Mouse (Mus musculus) gastrocnemius, postnatal 10 days (tissue): Measurements from ENCODE around the gene Nomo1. TPM values are rescaled to one million over a fixed set of nuclear protein-coding genes. Genes with fewer than 3 reads are reported as not detected.

Experiments
- total RNA-seq, 2 experiments: library from RNA; stranded (reverse); gene quantifications; 2 replicates each; pipeline ENCODE4 v1.2.3; 2021

Gene Nomo1
- total RNA-seq, 2 experiments from 2014 or later = 42.1 to 47.5 TPM

Other genes with a start within 250 kb of the Nomo1 start
- under 1 TPM; 0.52 to 0.80 TPM for gene Lmtk3, start 250.0 kb upstream of the Nomo1 start, total RNA-seq
- not detected for gene Sult2b1, start 249.0 kb upstream of the Nomo1 start, total RNA-seq
- 10 to 100 TPM; 45.3 to 45.4 TPM for gene Cyth2, start 219.1 kb upstream of the Nomo1 start, total RNA-seq
- under 1 TPM; 0.36 to 0.45 TPM for gene Kcnj14, start 208.9 kb upstream of the Nomo1 start, total RNA-seq
- gene Grwd1, start 202.8 kb upstream of the Nomo1 start, total RNA-seq = 10 to 100 TPM; 14.8 to 15.4 TPM
- 10 to 100 TPM; 73.5 to 74.7 TPM for gene Kdelr1, start 160.9 kb upstream of the Nomo1 start, total RNA-seq
- gene Grin2d, start 155.3 kb upstream of the Nomo1 start, total RNA-seq = 1 to 10 TPM in 1 of 2 experiments, under 1 TPM in 1; 0.80 to 1.2 TPM
- under 1 TPM in 1 of 2 experiments, not detected in 1; 0.35 TPM for gene Syngr4, start 137.0 kb upstream of the Nomo1 start, total RNA-seq
- 10 to 100 TPM; 42.3 to 47.7 TPM for gene Tmem143, start 136.8 kb upstream of the Nomo1 start, total RNA-seq
- 10 to 100 TPM; 34.8 to 55.7 TPM for gene Emp3, start 112.3 kb upstream of the Nomo1 start, total RNA-seq
- 1 to 10 TPM; 1.1 to 1.6 TPM for gene Ccdc114, start 109.6 kb upstream of the Nomo1 start, total RNA-seq
- under 1 TPM; 0.11 to 0.12 TPM for gene Abcc6, start 3.4 kb upstream of the Nomo1 start, total RNA-seq
- gene Kcnj11, start 67.1 kb downstream of the Nomo1 start, total RNA-seq = 10 to 100 TPM; 55.7 to 65.0 TPM
- gene Abcc8, start 146.3 kb downstream of the Nomo1 start, total RNA-seq = 1 to 10 TPM; 2.5 to 2.8 TPM
- 1 to 10 TPM; 1.1 to 2.0 TPM for gene Ush1c, start 204.8 kb downstream of the Nomo1 start, total RNA-seq
- under 1 TPM; 0.27 to 0.31 TPM for gene Otog, start 207.3 kb downstream of the Nomo1 start, total RNA-seq